Mouse (Mus musculus): ENCODE data around the gene Tcf12. TPM values are rescaled to one million over a fixed set of nuclear protein-coding genes. Genes with fewer than 3 reads are reported as not detected.

Tcf12 gene
- total and polyA plus RNA-seq, 2 experiments from 2014 or later = 37.4 to 122 TPM

GRCm38 (mm10) chr9:72014585-72015381 lies 96.9 kb downstream of the Tcf12 start:
- WGBS = 86% methylated on average over 4 of the region's 4 CpGs
- Histone ChIP-seq H3K4me1 (ENCODE audit: insufficient read depth, low read length) (no peaks in the 10 kb centered on the region), H3K9ac (replicated peaks; ENCODE audit: low read length, poor library complexity, severe bottlenecking) (no peak overlapping the region), H3K27me3 (ENCODE audit: insufficient read depth, low read length) (no peaks in the 10 kb centered on the region), H3K4me2 (ENCODE audit: low read depth, low read length, poor library complexity, severe bottlenecking) (no peak overlapping the region), H3K9me3 (ENCODE audit: low read length) (no peaks in the 10 kb centered on the region), H3K27ac (ENCODE audit: low read depth, low read length) (no peak overlapping the region), H3K4me3 (ENCODE audit: low read depth, low read length) (no peak overlapping the region), H3K36me3 (ENCODE audit: insufficient read depth, low read length) (no peaks in the 10 kb centered on the region)
- TF ChIP-seq CTCF (IDR thresholded peaks at IDR 0.05) = no peak
- DNase-seq (ENCODE audit: low spot score) (no peak), ATAC-seq (ENCODE audit: low FRiP score) (no peak)

- DNase-seq (ENCODE audit: low spot score) (no peak), ATAC-seq (ENCODE audit: low FRiP score) (no peak)
- Histone ChIP-seq H3K4me3 (ENCODE audit: low read depth, low read length) (no peak overlapping the region), H3K27me3 (ENCODE audit: insufficient read depth, low read length) (no peaks in the 10 kb centered on the region), H3K9me3 (ENCODE audit: low read length) (no peaks in the 10 kb centered on the region), H3K9ac (replicated peaks; ENCODE audit: low read length, poor library complexity, severe bottlenecking) (no peak overlapping the region), H3K36me3 (ENCODE audit: insufficient read depth, low read length) (no peaks in the 10 kb centered on the region), H3K4me2 (ENCODE audit: low read depth, low read length, poor library complexity, severe bottlenecking) (no peak overlapping the region), H3K4me1 (ENCODE audit: insufficient read depth, low read length) (no peaks in the 10 kb centered on the region), H3K27ac (ENCODE audit: low read depth, low read length) (no peak overlapping the region)
- WGBS = 100% methylated on average over 1 of the region's 1 CpGs
- TF ChIP-seq CTCF (IDR thresholded peaks at IDR 0.05) = no peak
These were observed 98.1 kb downstream of the Tcf12 start for GRCm38 (mm10) chr9:72013541-72013940.

GRCm38 (mm10) chr9:72008634-72009033 lies 103.0 kb downstream of the Tcf12 start:
- Histone ChIP-seq H3K4me1 (ENCODE audit: insufficient read depth, low read length) (no peaks in the 10 kb centered on the region), H3K4me3 (ENCODE audit: low read depth, low read length) (no peak overlapping the region), H3K36me3 (ENCODE audit: insufficient read depth, low read length) (no peaks in the 10 kb centered on the region), H3K27me3 (ENCODE audit: insufficient read depth, low read length) (no peaks in the 10 kb centered on the region), H3K9ac (replicated peaks; ENCODE audit: low read length, poor library complexity, severe bottlenecking) (no peak overlapping the region), H3K4me2 (ENCODE audit: low read depth, low read length, poor library complexity, severe bottlenecking) (no peak overlapping the region), H3K27ac (ENCODE audit: low read depth, low read length) (no peak overlapping the region), H3K9me3 (ENCODE audit: low read length) (no peaks in the 10 kb centered on the region)
- TF ChIP-seq CTCF (IDR thresholded peaks at IDR 0.05) = no peak
- WGBS = 56% methylated on average over 1 of the region's 1 CpGs
- DNase-seq (ENCODE audit: low spot score) (no peak), ATAC-seq (ENCODE audit: low FRiP score) (no peak)

- TF ChIP-seq CTCF (IDR thresholded peaks at IDR 0.05) = no peak
- 87% methylated on average over 3 of the region's 3 CpGs for WGBS
- Histone ChIP-seq H3K36me3 (ENCODE audit: insufficient read depth, low read length) (no peaks in the 10 kb centered on the region), H3K4me3 (ENCODE audit: low read depth, low read length) (no peak overlapping the region), H3K27ac (ENCODE audit: low read depth, low read length) (no peak overlapping the region), H3K4me2 (ENCODE audit: low read depth, low read length, poor library complexity, severe bottlenecking) (no peak overlapping the region), H3K9me3 (ENCODE audit: low read length) (no peaks in the 10 kb centered on the region), H3K9ac (replicated peaks; ENCODE audit: low read length, poor library complexity, severe bottlenecking) (no peak overlapping the region), H3K27me3 (ENCODE audit: insufficient read depth, low read length) (no peaks in the 10 kb centered on the region), H3K4me1 (ENCODE audit: insufficient read depth, low read length) (no peaks in the 10 kb centered on the region)
- ATAC-seq (ENCODE audit: low FRiP score) (no peak), DNase-seq (ENCODE audit: low spot score) (no peak)
These were observed 120.5 kb downstream of the Tcf12 start for GRCm38 (mm10) chr9:71991147-71991546.

GRCm38 (mm10) chr9:71990376-71990775 lies 121.3 kb downstream of the Tcf12 start:
- ATAC-seq (ENCODE audit: low FRiP score) (no peak), DNase-seq (ENCODE audit: low spot score) (no peak)
- WGBS = 61% methylated on average over 1 of the region's 1 CpGs
- H3K36me3 ChIP-seq (ENCODE audit: insufficient read depth, low read length) = no peaks in the 10 kb centered on the region
- H3K9me3 ChIP-seq (ENCODE audit: low read length) = no peaks in the 10 kb centered on the region
- H3K27me3 ChIP-seq (ENCODE audit: insufficient read depth, low read length) = no peaks in the 10 kb centered on the region
- no peaks in the 10 kb centered on the region for H3K4me1 ChIP-seq (ENCODE audit: insufficient read depth, low read length)
- no peak overlapping the region for H3K9ac ChIP-seq (replicated peaks; ENCODE audit: low read length, poor library complexity, severe bottlenecking)
- TF ChIP-seq CTCF (IDR thresholded peaks at IDR 0.05) = no peak
- no peak overlapping the region for H3K27ac ChIP-seq (ENCODE audit: low read depth, low read length)
- no peak overlapping the region for H3K4me3 ChIP-seq (ENCODE audit: low read depth, low read length)
- H3K4me2 ChIP-seq (ENCODE audit: low read depth, low read length, poor library complexity, severe bottlenecking) = no peak overlapping the region

GRCm38 (mm10) chr9:71989663-71990062 lies 122.0 kb downstream of the Tcf12 start:
- no peaks in the 10 kb centered on the region for H3K36me3 ChIP-seq (ENCODE audit: insufficient read depth, low read length)

More at GRCm38 (mm10) chr9:71989663-71990062, 122.0 kb downstream of the Tcf12 start:
- ATAC-seq (ENCODE audit: low FRiP score) = no peak
- DNase-seq (ENCODE audit: low spot score) = no peak
- Histone ChIP-seq H3K4me1 (ENCODE audit: insufficient read depth, low read length) (no peaks in the 10 kb centered on the region), H3K27me3 (ENCODE audit: insufficient read depth, low read length) (no peaks in the 10 kb centered on the region), H3K27ac (ENCODE audit: low read depth, low read length) (no peak overlapping the region), H3K9me3 (ENCODE audit: low read length) (no peaks in the 10 kb centered on the region), H3K4me2 (ENCODE audit: low read depth, low read length, poor library complexity, severe bottlenecking) (no peak overlapping the region), H3K9ac (replicated peaks; ENCODE audit: low read length, poor library complexity, severe bottlenecking) (no peak overlapping the region), H3K4me3 (ENCODE audit: low read depth, low read length) (no peak overlapping the region)
- no peak for TF ChIP-seq CTCF (IDR thresholded peaks at IDR 0.05)
- 82% methylated on average over 1 of the region's 1 CpGs for WGBS

All from midbrain, postnatal 0 days (tissue).